Mouse (Mus musculus) kidney, adult 2 months (tissue): ENCODE data around the gene Inpp5f.

ENCODE experiments used
- CTCF ChIP-seq: fragments of 200-500 bp; conservative IDR thresholded peaks from 2 replicates; pipeline ENCODE4 v1.5.1; 2011; ENCODE audit warnings: low read depth, mild to moderate bottlenecking, control low read depth, low read length, moderate library complexity, mixed read lengths; ENCODE audit not compliant: insufficient read depth, insufficient read length
- POLR2A ChIP-seq: fragments of 200-500 bp; IDR thresholded peaks from one replicate; pipeline ENCODE4 v1.6.1; 2011; ENCODE audit warnings: low read depth, low read length, control low read depth

DNA sequence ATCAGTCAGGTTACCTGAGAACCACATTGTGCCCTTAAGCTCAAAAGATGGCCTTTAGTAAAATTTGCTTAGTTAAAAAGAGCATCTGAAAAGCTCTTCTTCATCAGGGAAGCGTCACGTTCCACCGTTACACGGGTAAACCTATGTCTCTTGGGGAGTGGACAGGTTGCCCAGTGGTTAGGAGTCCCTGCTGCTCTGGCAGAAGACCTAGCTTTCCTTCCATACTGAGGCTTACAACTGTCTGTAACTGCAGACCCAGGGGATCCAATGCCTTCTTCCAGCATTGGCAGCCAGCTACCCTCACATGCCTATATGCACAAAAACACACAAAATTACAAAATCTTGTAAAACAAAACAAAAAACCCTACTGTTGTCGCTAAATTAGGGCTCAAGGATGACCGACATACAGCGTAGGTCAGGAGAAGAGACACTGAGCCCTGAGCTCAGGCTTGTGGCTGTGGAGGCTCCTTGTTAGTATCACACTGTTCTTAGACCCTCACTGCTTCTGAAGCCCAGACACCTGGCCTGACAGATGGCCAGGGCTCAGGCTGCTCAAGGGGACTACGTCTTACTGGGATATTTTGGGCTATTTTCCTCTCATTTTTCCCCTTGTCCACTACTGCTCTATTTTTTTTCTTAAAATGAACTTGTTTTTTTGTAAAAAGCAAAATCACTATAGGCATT is 43.4 kb upstream of the Inpp5f start:
- no peak for TF ChIP-seq CTCF
- no peak for TF ChIP-seq POLR2A
